Mouse (Mus musculus): Measurements from ENCODE around the gene Stk11ip.
A peak's percentile ranks its signal among the peaks of the same experiment; 100 is the strongest.

The Stk11ip gene

GRCm38 (mm10) chr1:75521321-75522031, at the start of gene Stk11ip:
Gene Stk11ip, plus strand, starts transcription at chr1:75521529.
- ATAC-seq (ENCODE audit: low TSS enrichment): peak; percentile 99

- no peak for ATAC-seq (ENCODE audit: low TSS enrichment)
Observed at GRCm38 (mm10) chr1:75476441-75476840, 44.9 kb upstream of the Stk11ip start.

- ATAC-seq (ENCODE audit: low TSS enrichment): peak; percentile 21
Observed at GRCm38 (mm10) chr1:75477264-75477965, 43.9 kb upstream of the Stk11ip start.

DNA sequence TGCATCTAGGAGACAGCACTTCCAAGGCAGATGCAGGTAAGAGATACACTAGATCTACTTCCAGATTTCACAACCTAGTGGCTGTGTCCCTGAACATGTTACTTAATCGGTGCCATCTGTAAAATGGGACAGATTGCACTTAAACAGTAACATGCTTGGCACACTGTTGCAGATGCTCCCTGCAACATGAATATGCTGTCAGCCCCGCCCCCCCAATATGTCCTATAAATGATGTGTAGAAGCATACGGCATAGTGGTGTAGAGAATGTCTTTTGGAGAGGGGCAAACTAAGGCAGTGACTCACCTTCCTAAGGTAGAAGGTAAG, 43.4 kb upstream of the Stk11ip start:
- ATAC-seq (ENCODE audit: low TSS enrichment): no peak

GRCm38 (mm10) chr1:75478497-75478896, 42.8 kb upstream of the Stk11ip start:
- no peak for ATAC-seq (ENCODE audit: low TSS enrichment)

- peak; percentile 62 for ATAC-seq (ENCODE audit: low TSS enrichment)
Observed at GRCm38 (mm10) chr1:75478916-75479634, 42.3 kb upstream of the Stk11ip start, which contains the start of the genes Chpf and Tmem198. Gene Chpf, minus strand, starts transcription at chr1:75479307. Gene Tmem198, plus strand, starts transcription at chr1:75479532.

DNA sequence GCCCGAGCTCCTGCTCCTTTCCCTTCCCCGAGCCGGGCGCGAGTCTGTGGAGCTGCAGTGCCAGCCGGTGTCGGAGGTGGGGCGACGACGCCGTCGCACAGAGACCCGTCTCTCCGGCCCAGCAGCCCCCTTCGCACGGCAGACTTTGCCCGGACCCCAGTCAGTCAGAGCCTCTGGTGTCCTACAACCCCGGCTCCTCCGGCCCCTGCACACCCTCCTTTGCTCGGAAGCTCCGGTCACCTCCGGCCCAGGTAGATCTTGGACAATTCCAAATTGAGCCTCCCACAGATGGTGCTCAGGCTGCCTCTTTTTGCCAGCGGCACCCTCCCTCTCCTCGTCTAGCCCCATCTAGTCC, 41.7 kb upstream of the Stk11ip start:
- peak; percentile 4 for ATAC-seq (ENCODE audit: low TSS enrichment)

DNA sequence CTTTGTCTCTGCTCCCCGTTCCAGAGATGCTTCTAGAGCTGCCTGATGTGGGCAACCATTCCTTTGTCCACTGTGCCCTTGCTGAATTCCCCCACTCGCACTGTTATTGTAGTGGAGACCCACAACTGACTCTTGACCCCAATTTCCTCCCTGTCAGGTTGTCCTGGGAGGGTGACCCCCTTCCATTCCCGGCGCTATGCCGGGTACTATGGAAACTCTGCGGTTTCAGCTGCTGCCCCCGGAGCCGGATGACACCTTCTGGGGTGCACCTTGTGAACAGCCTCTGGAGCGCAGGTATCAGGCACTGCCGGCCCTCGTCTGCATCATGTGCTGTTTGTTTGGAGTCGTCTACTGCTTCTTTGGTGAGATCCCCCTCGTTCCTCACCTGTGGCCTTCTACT, 41.3 kb upstream of the Stk11ip start:
- ATAC-seq (ENCODE audit: low TSS enrichment): no peak

DNA sequence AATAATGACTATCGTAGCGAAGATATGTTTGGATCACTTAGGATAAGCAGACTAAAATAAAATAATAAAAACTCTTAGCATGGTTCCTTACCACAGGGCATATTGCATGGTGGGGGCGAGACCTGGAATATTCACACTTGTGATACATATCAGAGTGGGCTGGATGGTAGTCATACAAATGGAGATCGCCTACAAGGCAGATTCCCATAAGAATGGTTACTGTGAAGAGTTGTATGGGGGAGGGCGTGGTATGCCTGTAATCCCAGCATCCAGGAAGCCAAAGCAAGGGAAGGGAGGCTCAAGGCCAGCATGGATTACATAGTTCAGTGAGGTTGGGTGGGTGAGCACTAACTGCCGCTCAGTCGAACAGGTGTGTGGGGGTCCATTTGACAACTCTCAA, 40.6 kb upstream of the Stk11ip start:
- no peak for ATAC-seq (ENCODE audit: low TSS enrichment)

- 0 out of 2 replicates have a peak, but pooled peaks have one; percentile 10 for ATAC-seq (ENCODE audit: low TSS enrichment)
Observed at GRCm38 (mm10) chr1:75486561-75486960, 34.8 kb upstream of the Stk11ip start.

DNA sequence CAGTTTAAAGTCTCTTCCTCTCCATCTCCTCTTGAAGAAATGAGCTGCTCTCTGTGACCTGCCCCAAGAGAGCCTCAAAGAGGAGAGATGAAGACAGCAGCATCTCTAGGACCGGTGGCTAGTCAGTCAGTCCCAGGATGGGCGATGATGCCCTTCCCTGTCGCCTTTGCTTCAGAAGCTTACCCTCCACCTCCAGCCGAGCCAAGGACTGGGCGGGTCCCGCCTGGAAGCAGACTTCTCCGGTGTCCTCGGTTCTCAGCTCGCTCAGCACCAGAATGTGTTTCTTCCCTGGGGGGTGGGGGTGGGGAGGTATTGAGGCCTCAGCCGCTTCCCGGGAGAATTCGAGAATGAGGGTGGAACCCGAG, 34.3 kb upstream of the Stk11ip start:
- ATAC-seq (ENCODE audit: low TSS enrichment): peak; percentile 16; the same call in 1 of the 2 replicates

- ATAC-seq (ENCODE audit: low TSS enrichment): peak; percentile 39
Observed at GRCm38 (mm10) chr1:75487405-75488161, 33.7 kb upstream of the Stk11ip start.

- no peak for ATAC-seq (ENCODE audit: low TSS enrichment)
Observed at GRCm38 (mm10) chr1:75490785-75491551, 30.4 kb upstream of the Stk11ip start.

GRCm38 (mm10) chr1:75492579-75493170, 28.7 kb upstream of the Stk11ip start:
- no peak for ATAC-seq (ENCODE audit: low TSS enrichment)

GRCm38 (mm10) chr1:75494878-75495548, 26.3 kb upstream of the Stk11ip start:
- peak; percentile 82 for ATAC-seq (ENCODE audit: low TSS enrichment)

DNA sequence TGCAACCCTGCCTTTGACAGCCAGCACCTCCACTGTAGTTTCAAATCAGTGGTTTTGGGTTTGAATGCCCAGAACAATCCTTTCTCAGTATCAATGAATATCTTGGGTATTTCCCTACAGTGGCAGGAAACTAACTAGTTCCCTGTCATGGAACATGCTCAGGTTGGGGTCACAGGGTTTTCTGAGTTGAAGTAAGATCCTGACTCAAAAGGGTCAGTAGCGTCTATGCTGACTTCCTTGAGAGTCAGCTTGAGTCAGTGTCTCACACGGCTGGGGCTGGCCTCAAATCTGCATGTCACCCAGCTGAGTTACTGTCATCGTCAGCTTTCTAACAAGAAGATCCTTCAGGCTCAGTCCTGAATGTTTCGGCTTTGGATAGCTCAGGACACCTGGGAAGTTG, 22.4 kb upstream of the Stk11ip start:
- no peak for ATAC-seq (ENCODE audit: low TSS enrichment)

DNA sequence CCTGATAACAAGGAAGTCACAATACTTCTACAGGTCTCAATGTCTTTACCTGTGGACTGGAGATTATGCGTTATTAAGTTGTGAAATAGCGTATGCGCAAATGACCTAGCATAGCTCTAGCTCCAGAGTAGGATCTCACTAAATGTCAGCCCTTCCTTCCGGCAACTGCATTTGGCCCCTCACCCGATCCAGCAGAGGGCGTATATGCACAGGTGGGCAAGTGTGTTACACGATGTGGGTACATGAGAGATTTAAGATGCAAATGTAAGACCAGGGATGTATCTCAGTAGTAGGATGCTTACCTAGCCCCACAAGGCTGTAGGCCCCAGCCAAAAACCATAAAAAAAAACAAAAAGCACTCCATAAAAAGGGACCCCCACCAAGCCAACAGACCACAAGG, 21.9 kb upstream of the Stk11ip start:
- no peak for ATAC-seq (ENCODE audit: low TSS enrichment)

- no peak for ATAC-seq (ENCODE audit: low TSS enrichment)
Observed at GRCm38 (mm10) chr1:75501905-75502304, 19.4 kb upstream of the Stk11ip start.

- ATAC-seq (ENCODE audit: low TSS enrichment): no peak
Observed at GRCm38 (mm10) chr1:75502945-75503650, 18.2 kb upstream of the Stk11ip start.

- ATAC-seq (ENCODE audit: low TSS enrichment): no peak
Observed at GRCm38 (mm10) chr1:75503651-75503980, 17.7 kb upstream of the Stk11ip start.

Measured in frontal cortex, adult (tissue).